Mouse (Mus musculus) MEL (cell line): ENCODE data around the gene Slc25a53. TPM values are rescaled to one million over a fixed set of nuclear protein-coding genes. Genes with fewer than 3 reads are reported as not detected.

ENCODE experiments used
- DNase-seq: peaks from one replicate; pipeline ENCODE4 v3.0.0; 2011; ENCODE audit warnings: low read depth, low spot score
- H3K27ac ChIP-seq: 2 replicates; pipeline ENCODE4 v1.5.1; 2012; ENCODE audit warnings: low read depth, mild to moderate bottlenecking, control low read depth, low read length, moderate library complexity; ENCODE audit not compliant: control insufficient read depth
- H3K27me3 ChIP-seq, 2 experiments: fragments of 150-350 bp in 1 of 2; sonication (generic) in 1 of 2; 2 replicates each; pipeline ENCODE4 v1.6.1; 2012; ENCODE audit warnings: low read length in 2 of 2, mild to moderate bottlenecking in 2 of 2, improper control_type of control experiment in 1 of 2, moderate library complexity in 1 of 2; ENCODE audit not compliant: insufficient read depth in 2 of 2, control insufficient read depth in 1 of 2
- H3K36me3 ChIP-seq, 2 experiments: 2 replicates each; pipeline ENCODE4 v1.6.1; 2012 to 2014; ENCODE audit warnings: low read length in 2 of 2, improper control_type of control experiment in 1 of 2, inconsistent platforms in 1 of 2, mild to moderate bottlenecking in 1 of 2; ENCODE audit not compliant: insufficient read depth in 2 of 2, control insufficient read depth in 1 of 2
- H3K4me1 ChIP-seq, 2 experiments: fragments of 150-350 bp in 1 of 2; sonication (generic) in 1 of 2; 2 replicates each; pipeline ENCODE4 v1.6.1; 2012; ENCODE audit warnings: low read length in 2 of 2, improper control_type of control experiment in 1 of 2, mild to moderate bottlenecking in 1 of 2; ENCODE audit not compliant: insufficient read depth in 2 of 2, control insufficient read depth in 1 of 2
- H3K4me3 ChIP-seq, 2 experiments: fragments of 150-350 bp in 1 of 2; sonication (generic) in 1 of 2; 2 replicates each; pipeline ENCODE4 v1.5.1; 2012; ENCODE audit warnings: low read depth in 2 of 2, low read length in 2 of 2, mild to moderate bottlenecking in 2 of 2, moderate library complexity in 2 of 2, control low read depth in 1 of 2, improper control_type of control experiment in 1 of 2; ENCODE audit not compliant: control insufficient read depth in 1 of 2, insufficient read depth in 1 of 2
- H3K79me2 ChIP-seq: 2 replicates; pipeline ENCODE4 v1.6.1; 2012; ENCODE audit warnings: mild to moderate bottlenecking, low read length, moderate library complexity; ENCODE audit not compliant: control insufficient read depth, poor library complexity, insufficient read depth
- H3K9ac ChIP-seq: 2 replicates; pipeline ENCODE4 v1.6.1; 2012; ENCODE audit warnings: low read depth, mild to moderate bottlenecking, control low read depth, low read length, moderate library complexity; ENCODE audit not compliant: control insufficient read depth, poor library complexity, severe bottlenecking
- H3K9me3 ChIP-seq: fragments of 150-350 bp; sonication (generic); replicated peaks from 2 replicates; pipeline ENCODE4 v1.6.1; 2012; ENCODE audit warnings: mild to moderate bottlenecking, low read length, improper control_type of control experiment, moderate library complexity; ENCODE audit not compliant: insufficient read depth
- CTCF ChIP-seq, 3 experiments: IDR thresholded peaks in 2 of 3; conservative IDR thresholded peaks in 1 of 3; 2 replicates each; pipeline ENCODE4 v1.5.1; 2011 to 2012; ENCODE audit warnings: low read length in 3 of 3, low read depth in 2 of 3, mild to moderate bottlenecking in 2 of 3, improper control_type of control experiment in 1 of 3, inconsistent platforms in 1 of 3, mixed read lengths in 1 of 3, moderate library complexity in 1 of 3; ENCODE audit not compliant: control insufficient read depth in 1 of 3, insufficient read depth in 1 of 3, poor library complexity in 1 of 3, severe bottlenecking in 1 of 3
- E2F4 ChIP-seq: IDR thresholded peaks from 2 replicates; pipeline ENCODE4 v1.6.1; 2011; ENCODE audit warnings: low read depth, low read length, improper control_type of control experiment, borderline replicate concordance
- EP300 ChIP-seq, 2 experiments: IDR thresholded peaks; 2 replicates each; pipeline ENCODE4 v1.6.1; 2011; ENCODE audit warnings: improper control_type of control experiment in 2 of 2, low read length in 2 of 2, low read depth in 1 of 2, mild to moderate bottlenecking in 1 of 2
- JUND ChIP-seq: IDR thresholded peaks from 2 replicates; pipeline ENCODE4 v1.6.1; 2011; ENCODE audit warnings: low read depth, mild to moderate bottlenecking, improper control_type of control experiment, low read length
- MAFK ChIP-seq: IDR thresholded peaks from 2 replicates; pipeline ENCODE4 v1.6.1; 2011; ENCODE audit warnings: low read depth, mild to moderate bottlenecking, low read length, improper control_type of control experiment, borderline replicate concordance
- MEF2A ChIP-seq: IDR thresholded peaks from 2 replicates; pipeline ENCODE4 v1.6.1; 2014; ENCODE audit warnings: low read depth, mild to moderate bottlenecking, inconsistent platforms, low read length, improper control_type of control experiment; ENCODE audit not compliant: poor library complexity, insufficient replicate concordance, severe bottlenecking; ENCODE audit errors: extremely low read depth
- MXI1 ChIP-seq: IDR thresholded peaks from 2 replicates; pipeline ENCODE4 v1.6.1; 2011; ENCODE audit warnings: mild to moderate bottlenecking, low read depth, low read length, improper control_type of control experiment
- MYB ChIP-seq: IDR thresholded peaks from 2 replicates; pipeline ENCODE4 v1.6.1; 2011; ENCODE audit warnings: mild to moderate bottlenecking, low read depth, low read length, improper control_type of control experiment
- MYC ChIP-seq: IDR thresholded peaks from 2 replicates; pipeline ENCODE4 v1.6.1; 2011; ENCODE audit warnings: low read depth, mild to moderate bottlenecking, low read length, improper control_type of control experiment, moderate library complexity
- NELFE ChIP-seq: IDR thresholded peaks from 2 replicates; pipeline ENCODE4 v1.6.1; 2011; ENCODE audit warnings: low read depth, low read length, improper control_type of control experiment
- NRF1 ChIP-seq: IDR thresholded peaks from 2 replicates; pipeline ENCODE4 v1.6.1; 2014; ENCODE audit warnings: low read depth, mild to moderate bottlenecking, inconsistent platforms, low read length, improper control_type of control experiment, moderate library complexity; ENCODE audit not compliant: poor library complexity, insufficient read depth, severe bottlenecking
- POLR2AphosphoS2 ChIP-seq: IDR thresholded peaks from 2 replicates; pipeline ENCODE4 v1.6.1; 2011; ENCODE audit warnings: low read length, improper control_type of control experiment
- RCOR1 ChIP-seq: IDR thresholded peaks from 2 replicates; pipeline ENCODE4 v1.6.1; 2012; ENCODE audit warnings: low read depth, mild to moderate bottlenecking, inconsistent platforms, low read length, improper control_type of control experiment
- SIN3A ChIP-seq: IDR thresholded peaks from 2 replicates; pipeline ENCODE4 v1.6.1; 2012; ENCODE audit warnings: low read length, improper control_type of control experiment, inconsistent platforms
- USF1 ChIP-seq: IDR thresholded peaks from 2 replicates; pipeline ENCODE4 v1.6.1; 2014; ENCODE audit warnings: low read depth, mild to moderate bottlenecking, inconsistent platforms, low read length, improper control_type of control experiment, moderate library complexity
- ZC3H11A ChIP-seq: IDR thresholded peaks from 2 replicates; pipeline ENCODE4 v1.6.1; 2012; ENCODE audit warnings: low read depth, mild to moderate bottlenecking, inconsistent platforms, low read length, improper control_type of control experiment
- ZMIZ1 ChIP-seq: IDR thresholded peaks from 2 replicates; pipeline ENCODE4 v1.6.1; 2012; ENCODE audit warnings: low read depth, mild to moderate bottlenecking, inconsistent platforms, low read length, improper control_type of control experiment, moderate library complexity
- polyA plus RNA-seq, 2 experiments: library from polyadenylated mRNA; stranded (reverse) in 1 of 2; unstranded in 1 of 2; fragments of >175 nt in 1 of 2; fragments of >200 nt in 1 of 2; gene quantifications; 2 replicates each; pipeline versions ENCODE4 v1.2.1 to v1.2.4; 2012; ENCODE audit warnings: low replicate concordance in 2 of 2, low read depth in 1 of 2; ENCODE audit not compliant: insufficient read length in 2 of 2, insufficient read depth in 1 of 2, missing spikeins in 1 of 2
- total RNA-seq: library from RNA; depleted of rRNA; stranded (reverse); fragments of 300-350 nt; gene quantifications from 2 replicates; pipeline ENCODE4 v1.2.3, GENCODE M21; 2012

The Slc25a53 gene
- total and polyA plus RNA-seq, 3 experiments = 5.1 to 8.6 TPM; not detected in 1

DNA sequence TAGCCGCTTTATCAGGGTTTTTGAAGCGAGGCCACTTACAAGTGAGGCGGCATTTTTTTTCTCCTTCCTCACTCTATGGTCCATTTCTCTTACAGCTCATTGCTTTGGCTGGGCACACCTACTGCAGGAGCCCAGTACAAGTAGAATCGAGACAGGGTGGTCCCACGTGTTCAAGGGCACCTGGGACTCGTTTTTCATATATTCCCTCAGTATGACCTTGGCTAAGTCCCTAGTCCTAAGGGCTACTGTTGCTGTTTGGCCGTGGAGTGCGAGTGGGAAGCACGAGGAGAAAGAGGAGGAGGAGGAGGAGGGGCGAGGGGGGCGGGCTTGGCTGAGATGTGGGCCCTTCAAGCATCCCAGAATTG is 10.9 kb upstream of the Slc25a53 start (continued):
- TF ChIP-seq RCOR1 (no peak), JUND (no peak), E2F4 (no peak), MAFK (no peak), USF1 (peak; percentile 17; the same call in 1 of the 2 replicates), EP300 (IDR thresholded peaks at IDR 0.05; ENCODE audit: low read depth in 1 of 2, low read length in 2 of 2) (no peak), POLR2AphosphoS2 (no peak)

DNA sequence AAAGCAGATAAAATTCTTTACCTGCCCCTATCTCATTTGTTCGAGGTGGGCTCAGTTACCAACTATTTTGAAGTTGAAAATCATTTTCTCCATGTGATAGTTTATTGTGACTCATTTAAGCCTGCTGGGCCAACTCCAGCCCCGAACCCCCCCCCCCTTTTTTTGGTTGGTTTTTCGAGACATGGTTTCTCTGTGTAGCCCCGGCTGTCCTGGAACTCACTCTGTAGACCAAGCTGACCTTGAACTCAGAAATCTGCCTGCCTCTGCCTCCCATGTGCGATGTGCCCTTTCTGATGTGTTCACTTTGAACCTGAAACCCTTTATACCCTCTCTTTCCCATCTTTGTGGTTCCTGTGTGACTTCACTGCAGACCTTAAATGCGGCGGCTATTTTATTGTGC is 400 bp upstream of the Slc25a53 start:
- no peak for DNase-seq
- peak overlapping the region; percentile 60 for H3K27ac ChIP-seq
- TF ChIP-seq MYC (no peak), SIN3A (no peak), NELFE (no peak), ZC3H11A (no peak), MYB (no peak), MEF2A (no peak)
- TF ChIP-seq, all 39 proteins: peak for 0
- Histone ChIP-seq H3K36me3 (peaks cover 0 to 14% of the 10 kb centered on the region in 2 experiments; a peak in 2 of 4 replicates), H3K9me3 (no peaks in the 10 kb centered on the region), H3K4me3 (peak overlapping the region; percentile 84 to 99), H3K4me1 (peaks cover 0 to 9% of the 10 kb centered on the region in 2 experiments; a peak in 3 of 4 replicates), H3K79me2 (peaks cover 26% of the 10 kb centered on the region), H3K9ac (peak overlapping the region; percentile 81), H3K27me3 (no peaks in the 10 kb centered on the region)

DNA sequence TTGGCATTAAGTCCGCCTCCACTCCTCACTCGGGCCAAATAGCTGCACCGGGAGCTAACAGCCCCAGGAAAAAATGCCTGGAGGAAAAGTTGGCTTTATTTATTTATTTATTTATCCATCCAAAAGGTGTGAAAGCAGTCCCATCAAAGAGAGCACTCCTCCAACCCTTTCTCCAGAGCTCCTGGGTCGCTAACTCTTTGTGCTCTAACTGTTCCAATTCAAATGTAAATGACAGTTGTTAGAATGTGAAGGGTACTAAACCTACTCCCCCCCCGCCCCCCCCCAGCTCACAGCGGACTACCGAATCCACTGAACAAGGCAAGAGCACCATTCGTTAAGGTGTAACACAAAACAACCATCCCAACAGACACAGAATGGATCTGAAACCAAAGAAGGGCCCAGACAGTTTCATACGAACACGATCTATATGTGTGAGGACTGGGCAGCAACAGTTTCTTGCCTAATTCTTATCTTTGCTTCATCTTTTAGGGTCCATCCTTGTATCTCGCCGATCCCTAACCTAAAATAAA is 567 bp downstream of the Slc25a53 start:
- H3K27ac ChIP-seq = no peak overlapping the region; the same call in 1 of the 2 replicates
- DNase-seq = no peak
- TF ChIP-seq CTCF (IDR thresholded peaks at IDR 0.05 in 2 of 3, conservative IDR thresholded peaks at IDR 0.05 in 1 of 3; ENCODE audit: control insufficient read depth in 1 of 3, insufficient read depth in 1 of 3, low read depth in 2 of 3, low read length in 3 of 3, poor library complexity in 1 of 3, severe bottlenecking in 1 of 3) = no peak
- no peak for TF ChIP-seq NRF1
- TF ChIP-seq ZMIZ1 = 0 out of 2 replicates have a peak, but pooled peaks have one; percentile 1
- TF ChIP-seq MXI1 = no peak

More for the DNA sequence above, 567 bp downstream of the Slc25a53 start:
- Histone ChIP-seq H3K9me3 (no peaks in the 10 kb centered on the region), H3K36me3 (peaks cover 0 to 14% of the 10 kb centered on the region in 2 experiments; a peak in 2 of 4 replicates), H3K4me3 (peak overlapping the region; percentile 84 to 99), H3K27me3 (no peaks in the 10 kb centered on the region), H3K9ac (peak overlapping the region; percentile 81), H3K4me1 (peaks cover 0 to 9% of the 10 kb centered on the region in 2 experiments; a peak in 3 of 4 replicates), H3K79me2 (peaks cover 29% of the 10 kb centered on the region)
